Mouse (Mus musculus): ENCODE measurements around the gene Setx.

Setx gene

DNA sequence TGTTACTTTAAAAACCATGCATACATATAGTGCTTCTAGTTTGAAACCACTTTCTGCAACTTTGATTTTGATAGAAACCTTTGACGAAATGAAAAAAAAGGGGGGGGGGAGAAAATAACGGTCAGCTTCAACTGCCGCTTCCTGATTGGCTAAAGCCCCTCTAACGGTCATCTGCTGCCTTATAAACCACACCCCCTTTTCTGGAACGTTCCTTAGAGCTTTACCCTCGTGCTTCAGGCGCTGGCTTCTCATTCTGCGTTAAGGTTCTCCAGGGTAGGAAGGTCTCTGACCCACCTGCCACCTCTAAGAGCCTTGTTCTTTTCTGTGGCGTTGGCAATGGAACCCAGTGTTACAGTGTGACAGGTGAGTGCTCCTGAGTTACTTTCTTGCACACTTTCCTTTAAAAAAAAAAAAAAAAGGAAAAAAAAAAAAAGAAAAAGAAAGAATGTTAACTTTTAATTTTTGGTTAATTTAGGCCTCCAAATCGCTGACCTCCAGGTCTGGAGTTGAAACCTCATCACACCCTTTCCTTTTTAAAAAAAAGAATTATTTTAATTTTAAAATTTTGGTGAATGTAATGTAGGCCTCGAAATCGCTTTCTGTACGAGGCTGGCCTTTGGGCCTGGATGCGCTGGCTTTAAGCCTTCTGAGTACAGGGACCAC, at the start of gene Setx:
Setx (plus strand) TSS at position 275 of the 663 bp plus-strand sequence.
- WGBS = 61% methylated on average over 14 of the region's 14 CpGs

- WGBS = 92% methylated on average over 7 of the region's 7 CpGs
Observed at GRCm38 (mm10) chr2:29074676-29075075, 49.3 kb upstream of the Setx start.

DNA sequence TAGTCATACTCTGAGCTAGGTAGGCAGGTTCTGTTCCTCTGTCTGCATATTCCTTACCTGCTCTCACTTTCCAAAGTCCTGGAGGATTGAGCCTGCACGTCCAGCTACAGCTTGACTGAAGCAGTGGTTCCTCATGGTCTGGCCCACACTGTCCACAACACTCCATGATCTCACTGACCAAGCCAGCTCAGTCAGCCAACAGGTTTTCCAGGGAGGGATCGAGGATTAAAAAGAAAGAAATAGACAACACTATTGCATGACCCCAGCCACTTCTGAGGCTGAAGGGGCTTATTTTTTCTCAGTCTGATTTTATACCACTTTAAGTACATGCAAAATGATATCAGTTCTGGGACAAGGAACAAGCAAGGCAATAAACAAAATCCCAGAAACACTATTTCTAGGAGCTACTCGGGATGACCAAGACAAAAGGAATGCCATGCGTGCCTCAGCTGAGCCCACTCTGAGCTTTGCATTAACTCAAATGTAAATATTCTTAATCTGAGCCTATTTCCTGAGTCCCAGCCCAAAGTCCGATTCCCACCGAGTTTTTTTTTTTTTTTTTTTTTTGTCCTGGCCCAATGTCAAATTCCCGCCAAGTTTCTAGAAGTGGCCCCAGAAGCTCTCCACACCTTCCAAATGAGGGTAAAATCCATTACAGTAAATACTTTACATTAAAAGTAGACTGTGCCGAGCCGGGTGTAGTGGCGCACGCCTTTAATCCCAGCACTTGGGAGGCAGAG, 48.5 kb upstream of the Setx start:
- 83% methylated on average over 11 of the region's 11 CpGs for WGBS

DNA sequence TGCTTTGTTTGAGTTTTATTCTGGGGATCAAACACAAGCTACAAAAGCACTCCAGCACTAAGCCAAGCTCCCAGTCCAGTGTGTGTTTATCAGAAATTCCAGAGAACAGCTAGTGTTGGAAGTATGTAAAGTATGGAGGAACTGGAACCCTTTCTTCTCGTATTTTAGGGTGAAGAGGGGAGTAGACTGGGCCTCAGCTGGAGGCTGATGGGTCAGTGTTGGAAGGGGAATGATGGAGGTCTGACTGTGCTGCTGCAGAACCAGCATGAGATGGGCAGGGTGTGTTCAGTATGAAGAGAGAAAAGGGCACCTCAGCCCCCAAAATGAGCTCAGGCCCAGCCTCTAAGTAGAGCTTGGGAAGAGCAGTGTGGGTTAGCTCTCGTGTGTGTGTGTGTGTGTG, 47.8 kb upstream of the Setx start:
- 96% methylated on average over 2 of the region's 2 CpGs for WGBS

- WGBS = 65% methylated on average over 3 of the region's 3 CpGs
Observed at GRCm38 (mm10) chr2:29081965-29082364, 42.0 kb upstream of the Setx start.

DNA sequence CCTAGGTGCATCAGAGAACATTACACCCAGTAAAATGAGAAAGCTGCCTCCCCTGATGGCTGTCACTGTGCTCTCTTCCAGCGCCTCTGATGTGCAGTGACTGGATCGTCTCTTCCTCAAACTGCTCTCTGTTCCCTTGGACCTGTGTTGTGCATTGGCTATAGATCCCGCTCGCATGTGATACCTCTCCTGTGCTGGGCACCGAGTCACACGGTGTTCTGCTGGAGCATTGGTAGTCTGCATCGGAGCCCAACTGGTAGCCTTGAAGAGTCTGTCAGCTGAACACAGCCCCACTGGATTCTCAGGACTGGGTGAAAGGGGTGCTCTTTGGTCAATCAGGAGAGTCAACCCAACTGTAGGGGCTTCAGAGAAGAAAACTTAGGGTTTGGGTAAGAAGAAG, 38.0 kb upstream of the Setx start:
- WGBS = 98% methylated on average over 7 of the region's 7 CpGs

- 88% methylated on average over 6 of the region's 6 CpGs for WGBS
Observed at GRCm38 (mm10) chr2:29089276-29089675, 34.7 kb upstream of the Setx start.

- WGBS = 87% methylated on average over 8 of the region's 8 CpGs
Observed at GRCm38 (mm10) chr2:29095674-29096073, 28.3 kb upstream of the Setx start.

DNA sequence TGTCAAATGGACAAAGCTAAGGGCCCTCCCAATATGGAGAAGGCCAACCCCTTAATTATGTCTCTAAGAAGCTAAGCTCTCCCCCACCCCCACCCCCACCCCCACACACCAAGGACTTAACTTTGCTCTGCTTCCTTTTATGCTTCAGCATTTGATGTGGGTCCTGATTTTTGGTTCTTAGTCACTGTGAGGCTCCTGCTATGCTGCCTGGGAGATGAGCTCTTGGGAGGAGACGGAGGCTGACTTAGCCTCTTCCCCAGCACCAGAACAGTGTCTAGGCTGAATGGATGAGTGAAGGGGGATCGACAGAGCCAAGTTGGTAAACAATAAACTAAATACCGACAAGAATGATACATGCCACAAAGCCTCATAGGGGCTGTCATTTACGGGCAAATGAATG, 27.2 kb upstream of the Setx start:
- 51% methylated on average over 4 of the region's 4 CpGs for WGBS

- 85% methylated on average over 3 of the region's 3 CpGs for WGBS
Observed at GRCm38 (mm10) chr2:29097465-29097864, 26.5 kb upstream of the Setx start.

DNA sequence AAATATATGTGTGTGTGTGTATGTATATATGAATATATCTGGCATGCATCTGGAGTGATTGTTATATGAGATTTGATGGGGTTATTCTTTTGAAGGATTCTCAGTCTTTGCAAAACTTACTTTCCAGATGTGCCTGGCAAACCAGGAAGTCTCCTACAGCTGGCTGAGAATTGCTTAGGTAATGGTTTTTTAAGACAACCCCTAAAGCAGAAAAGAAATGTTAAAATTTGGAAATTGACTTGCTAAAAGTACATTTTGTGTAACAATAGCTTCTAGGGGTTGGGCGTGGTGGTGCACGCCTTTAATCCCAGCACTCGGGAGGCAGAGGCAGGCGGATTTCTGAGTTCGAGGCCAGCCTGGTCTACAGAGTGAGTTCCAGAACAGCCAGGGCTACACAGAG, 26.0 kb upstream of the Setx start:
- WGBS = over 99% methylated on average over 5 of the region's 5 CpGs

DNA sequence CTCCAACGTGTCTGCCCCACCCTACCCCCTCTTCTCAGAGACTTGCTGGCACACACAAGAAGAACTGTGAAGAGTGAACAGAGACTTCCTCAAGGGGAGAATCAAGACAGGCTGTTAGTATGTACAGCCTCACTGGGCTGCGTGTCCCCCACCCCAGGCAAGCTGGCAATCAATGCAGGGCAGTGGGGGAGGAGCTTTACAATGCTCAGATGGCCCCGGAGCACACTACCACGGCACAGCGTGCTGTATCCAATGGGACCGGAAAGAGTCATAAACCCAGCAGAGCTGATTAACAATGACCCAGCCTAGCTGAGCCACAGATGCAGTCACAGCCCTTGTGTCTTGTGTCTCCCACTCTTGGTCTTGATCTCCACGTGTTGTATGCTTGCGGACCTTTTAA, 25.2 kb upstream of the Setx start:
- WGBS = 81% methylated on average over 8 of the region's 8 CpGs

DNA sequence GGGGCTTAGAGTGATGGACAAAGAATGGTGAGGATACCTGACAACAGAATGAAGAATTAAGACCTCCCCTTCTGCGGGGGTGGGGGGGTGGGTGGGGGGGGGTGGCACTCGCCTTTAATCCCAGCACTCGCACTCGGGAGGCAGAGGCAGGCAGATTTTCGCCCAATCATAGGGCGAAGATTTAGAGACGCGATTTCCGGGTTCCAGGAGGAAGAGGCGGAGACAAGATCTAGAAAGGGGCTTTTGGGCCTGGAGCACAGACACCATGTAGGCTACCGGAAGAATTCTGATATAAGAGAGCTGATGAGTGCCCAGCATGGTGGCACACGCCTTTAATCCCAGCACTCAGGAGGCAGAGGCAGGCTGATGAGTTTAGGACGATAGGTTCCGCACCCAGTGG, 24.3 kb upstream of the Setx start:
- 89% methylated on average over 14 of the region's 14 CpGs for WGBS

DNA sequence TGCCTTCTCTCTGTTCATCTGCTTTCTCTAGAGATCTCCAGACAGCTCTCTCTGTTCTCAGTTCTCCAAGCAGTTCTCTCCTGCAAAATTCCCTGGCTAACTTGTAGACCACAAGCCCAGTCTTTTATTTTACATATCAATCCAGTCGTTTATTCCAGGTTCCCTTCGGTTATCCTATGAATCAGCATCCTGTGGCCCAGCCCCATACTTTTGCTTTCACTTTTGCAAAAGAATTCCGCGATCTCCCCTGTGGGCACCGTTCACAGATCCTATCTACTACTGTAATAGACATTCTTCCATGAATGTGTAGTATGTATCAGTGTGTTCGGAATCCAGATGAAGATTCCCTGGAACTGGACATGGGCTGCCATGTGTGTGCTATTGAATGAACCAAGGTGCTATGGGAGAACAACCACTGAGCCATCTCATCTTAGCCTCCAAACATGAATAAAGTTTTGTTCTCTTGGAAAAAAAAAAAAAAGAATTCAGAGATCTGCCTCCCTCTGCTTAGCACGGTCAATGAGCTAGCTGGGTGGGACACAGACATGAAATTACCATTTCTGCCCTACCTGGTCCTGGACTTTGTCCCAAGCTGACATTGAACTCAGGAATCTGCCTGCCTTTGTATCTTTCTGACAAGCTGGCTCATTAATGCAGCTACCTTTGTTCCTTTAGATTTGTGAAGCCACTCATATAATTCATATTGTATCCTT, 23.0 kb upstream of the Setx start:
- 72% methylated on average over 7 of the region's 7 CpGs for WGBS

- 79% methylated on average over 10 of the region's 10 CpGs for WGBS
Observed at GRCm38 (mm10) chr2:29102416-29103377, 21.3 kb upstream of the Setx start.

DNA sequence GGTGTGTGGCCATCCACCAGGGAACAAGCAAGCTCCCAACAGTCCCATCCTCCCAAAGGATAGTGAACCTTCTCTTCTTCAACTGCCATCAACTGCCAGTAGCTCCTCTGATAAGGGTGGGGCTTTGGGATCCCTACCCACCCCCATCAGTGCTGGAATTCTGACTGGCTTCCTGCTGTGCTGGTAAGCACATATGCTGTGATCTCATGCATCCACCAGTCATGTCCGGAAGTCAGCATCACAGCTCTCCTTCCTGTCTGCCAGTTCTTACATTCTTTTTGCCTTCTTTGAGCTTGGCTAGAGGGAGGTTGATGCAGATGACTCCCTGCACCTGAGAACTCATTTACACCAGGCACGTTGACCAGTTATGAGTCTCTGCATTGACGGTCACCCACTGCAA, 1.5 kb upstream of the Setx start:
- 73% methylated on average over 3 of the region's 3 CpGs for WGBS

- WGBS = under 1% methylated on average over 22 of the region's 24 CpGs
Observed at GRCm38 (mm10) chr2:29124571-29124935, 572 bp downstream of the Setx start.

DNA sequence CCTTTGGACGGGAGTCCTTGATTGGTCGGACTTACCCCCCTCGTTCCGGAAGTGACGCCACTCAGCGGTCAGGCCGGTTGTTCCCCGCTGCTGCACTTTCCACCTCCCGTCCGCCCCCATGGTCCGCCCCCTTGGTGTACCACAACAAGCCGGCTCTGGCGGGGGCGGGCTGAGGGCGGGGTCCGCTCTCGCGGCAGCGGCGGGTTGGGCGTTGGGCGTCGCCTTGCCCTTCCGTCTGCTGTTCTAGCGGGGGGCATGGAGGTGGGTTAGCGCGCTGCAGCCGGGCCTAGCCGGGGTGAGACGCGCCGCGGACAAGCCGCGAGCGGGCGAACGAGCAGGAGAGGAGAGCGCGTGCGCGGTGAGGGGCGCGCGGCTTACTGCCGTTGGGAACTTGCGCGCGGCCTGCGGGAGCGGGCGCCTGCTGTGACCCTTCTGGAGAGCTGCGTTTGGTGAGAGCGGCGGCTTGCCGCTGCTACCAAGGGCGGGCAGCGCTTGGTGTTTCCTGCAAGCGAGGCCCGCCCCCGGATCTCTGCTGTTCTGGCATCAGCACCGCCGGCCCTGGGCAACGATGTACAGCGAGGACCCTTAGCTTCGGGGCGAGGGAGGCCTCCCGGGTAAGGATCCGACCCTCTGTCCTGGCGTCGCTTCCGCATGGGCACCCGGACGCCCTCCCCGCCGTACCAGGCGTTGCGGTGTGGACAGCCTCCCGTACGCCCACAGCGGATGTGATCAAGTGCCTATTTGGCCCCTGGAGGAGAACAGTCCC, 1.1 kb downstream of the Setx start:
- under 1% methylated on average over 81 of the region's 81 CpGs for WGBS

GRCm38 (mm10) chr2:29130118-29130899, 6.3 kb downstream of the Setx start:
- 75% methylated on average over 7 of the region's 7 CpGs for whole genome bisulfite sequencing

- 73% methylated on average over 2 of the region's 2 CpGs for WGBS
Observed at GRCm38 (mm10) chr2:29151941-29152340, 28.0 kb downstream of the Setx start.
